Mouse (Mus musculus) hindbrain, embryonic 11.5 days (tissue): Measurements from ENCODE around the gene Gmppb. TPM values are rescaled to one million over a fixed set of nuclear protein-coding genes. Genes with fewer than 3 reads are reported as not detected.

Source experiments
- ATAC-seq: fragments of 200-750 bp; cut with Nextera tagmentation; 2 replicates; pipeline ENCODE4 v1.8.0; 2017; ENCODE audit warnings: mild to moderate bottlenecking, moderate TSS enrichment, moderate library complexity; ENCODE audit not compliant: low FRiP score
- DNase-seq: peaks from one replicate; pipeline ENCODE4 v3.0.0-alpha.2; 2015; ENCODE audit warnings: low spot score
- H3K27ac ChIP-seq: fragments of 300-500 bp; sonication (generic); 2 replicates; pipeline ENCODE4 v1.5.1; 2014; ENCODE audit warnings: mild to moderate bottlenecking, low read depth, low read length
- H3K27me3 ChIP-seq: fragments of 300-500 bp; sonication (generic); 2 replicates; pipeline ENCODE4 v1.6.1; 2014; ENCODE audit warnings: mild to moderate bottlenecking, low read length, moderate library complexity, mixed read lengths; ENCODE audit not compliant: control insufficient read depth, insufficient read depth
- H3K36me3 ChIP-seq: fragments of 300-500 bp; sonication (generic); 2 replicates; pipeline ENCODE4 v1.6.1; 2014; ENCODE audit warnings: mild to moderate bottlenecking, low read length, moderate library complexity, mixed read lengths; ENCODE audit not compliant: control insufficient read depth, insufficient read depth
- H3K4me1 ChIP-seq: fragments of 300-500 bp; sonication (generic); replicated peaks from 2 replicates; pipeline ENCODE4 v1.6.1; 2014; ENCODE audit warnings: low read length, mixed read lengths; ENCODE audit not compliant: control insufficient read depth, insufficient read depth
- H3K4me2 ChIP-seq: fragments of 300-500 bp; sonication (generic); replicated peaks from 2 replicates; pipeline ENCODE4 v1.6.1; 2014; ENCODE audit warnings: mild to moderate bottlenecking, low read depth, low read length
- H3K4me3 ChIP-seq: fragments of 300-500 bp; sonication (generic); 2 replicates; pipeline ENCODE4 v1.5.1; 2014; ENCODE audit warnings: low read depth, low read length
- H3K9ac ChIP-seq: fragments of 300-500 bp; sonication (generic); 2 replicates; pipeline ENCODE4 v1.6.1; 2014; ENCODE audit warnings: low read depth, low read length
- H3K9me3 ChIP-seq: fragments of 300-500 bp; sonication (generic); 2 replicates; pipeline ENCODE4 v1.6.1; 2016; ENCODE audit warnings: low read length; ENCODE audit not compliant: control insufficient read depth
- WGBS: fragments of 180-500 bp; shearing (Covaris S2); extraction: QIAGEN DNeasy Blood & Tissue Kit; methylation state at CpG from one replicate; pipeline ENCODE4 v1.1.7; 2014; 5-methylcytosine and 5-hydroxymethylcytosine counted together
- polyA plus RNA-seq: library from polyadenylated mRNA; unstranded; fragments of >200 nt; fragmentation: Nextera tagmentation; extraction: Ambion mirVana; gene quantifications from 2 replicates; pipeline ENCODE4 v1.2.1, GENCODE M21; 2014

Gmppb gene
- polyA plus RNA-seq, 1 experiment from 2014 or later = 18.9 TPM

DNA sequence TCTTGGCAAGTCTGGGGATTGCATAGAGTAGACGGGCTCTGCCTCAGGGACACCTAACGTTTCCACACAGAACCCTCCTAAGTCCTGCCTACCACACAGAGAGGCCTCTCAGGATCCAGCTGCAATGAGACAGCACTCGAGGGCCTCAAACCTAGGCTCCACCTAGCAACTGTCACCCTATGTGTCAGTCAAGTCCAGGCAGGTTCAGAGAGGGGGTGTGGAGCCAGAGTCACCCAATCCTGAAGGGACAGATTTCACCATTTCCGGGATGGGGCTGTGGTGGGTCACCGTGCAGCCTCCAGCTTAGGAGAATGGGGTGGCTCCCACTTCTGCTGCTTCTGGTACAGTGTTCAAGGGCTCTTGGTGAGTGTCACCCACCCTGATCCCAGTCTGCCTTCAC lies 31.1 kb downstream of the Gmppb start, which contains the start of gene Mst1:
TSS of gene Mst1 (plus strand) at position 269 of the 400 bp plus-strand sequence.
- Histone ChIP-seq H3K9ac (peak within 1 kb of the TSS; percentile 98), H3K36me3 (peaks cover 4% of the 10 kb centered on the region; the same call in 1 of the 2 replicates), H3K4me3 (peak within 1 kb of the TSS; percentile 86), H3K27me3 (peaks cover 22% of the 10 kb centered on the region), H3K9me3 (no peaks in the 10 kb centered on the region), H3K4me2 (peak within 1 kb of the TSS; percentile 79), H3K27ac (no peak within 1 kb of the TSS; the same call in 1 of the 2 replicates), H3K4me1 (peaks cover 3% of the 10 kb centered on the region; the same call in 1 of the 2 replicates)
- DNase-seq = no peak
- WGBS = 80% methylated on average over 5 of the region's 5 CpGs
- no peak for ATAC-seq

DNA sequence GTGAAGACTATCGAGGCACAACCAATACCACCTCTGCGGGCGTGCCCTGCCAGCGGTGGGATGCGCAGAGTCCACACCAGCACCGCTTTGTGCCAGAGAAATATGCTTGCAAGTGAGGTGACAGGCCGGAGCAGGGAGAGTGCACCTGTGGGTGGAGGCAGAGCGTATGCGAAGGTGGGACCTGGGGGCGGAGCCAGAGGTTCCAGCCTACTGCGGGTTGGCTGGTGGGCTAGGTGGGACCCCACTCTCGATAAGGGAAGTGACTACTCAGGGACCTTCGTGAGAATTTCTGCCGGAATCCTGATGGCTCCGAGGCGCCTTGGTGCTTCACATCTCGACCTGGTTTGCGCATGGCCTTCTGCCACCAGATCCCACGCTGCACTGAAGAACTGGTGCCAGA lies 33.5 kb downstream of the Gmppb start:
- Histone ChIP-seq H3K4me2 (peak overlapping the region; percentile 14), H3K9ac (no peak overlapping the region), H3K36me3 (peaks cover 11% of the 10 kb centered on the region), H3K9me3 (no peaks in the 10 kb centered on the region), H3K27ac (no peak overlapping the region), H3K27me3 (peaks cover 22% of the 10 kb centered on the region), H3K4me1 (peaks cover 3% of the 10 kb centered on the region; the same call in 1 of the 2 replicates), H3K4me3 (no peak overlapping the region; the same call in 1 of the 2 replicates)
- DNase-seq (no peak), ATAC-seq (no peak)
- WGBS = 7% methylated on average over 19 of the region's 19 CpGs

DNA sequence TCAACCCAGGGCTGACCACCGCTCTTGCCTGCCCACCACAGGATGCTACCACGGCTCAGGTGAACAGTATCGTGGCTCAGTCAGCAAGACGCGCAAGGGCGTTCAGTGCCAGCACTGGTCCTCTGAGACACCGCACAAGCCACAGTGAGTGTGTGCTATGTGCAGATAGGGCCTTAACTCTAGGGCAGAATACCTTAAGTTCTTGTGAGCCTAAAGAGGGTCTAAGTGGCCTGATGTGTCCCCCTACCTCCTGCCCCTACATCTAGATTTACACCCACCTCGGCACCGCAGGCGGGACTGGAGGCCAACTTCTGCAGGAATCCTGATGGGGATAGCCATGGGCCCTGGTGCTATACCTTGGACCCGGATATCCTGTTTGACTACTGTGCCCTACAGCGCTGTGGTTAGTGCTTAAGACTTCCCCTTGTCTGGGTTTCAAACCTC lies 34.0 kb downstream of the Gmppb start, which contains the start of gene Rnf123:
TSS of gene Rnf123 (minus strand) at position 359 of the 444 bp plus-strand sequence.
- H3K9me3 ChIP-seq = no peaks in the 10 kb centered on the region
- H3K4me2 ChIP-seq = peak within 1 kb of the TSS; percentile 14
- no peak for ATAC-seq
- H3K36me3 ChIP-seq = peaks cover 11% of the 10 kb centered on the region
- no peak within 1 kb of the TSS; the same call in 1 of the 2 replicates for H3K4me3 ChIP-seq
- H3K4me1 ChIP-seq = peaks cover 3% of the 10 kb centered on the region; the same call in 1 of the 2 replicates
- 37% methylated on average over 12 of the region's 12 CpGs for WGBS
- H3K27ac ChIP-seq = no peak within 1 kb of the TSS
- no peak within 1 kb of the TSS for H3K9ac ChIP-seq
- H3K27me3 ChIP-seq = peaks cover 22% of the 10 kb centered on the region
- no peak for DNase-seq

DNA sequence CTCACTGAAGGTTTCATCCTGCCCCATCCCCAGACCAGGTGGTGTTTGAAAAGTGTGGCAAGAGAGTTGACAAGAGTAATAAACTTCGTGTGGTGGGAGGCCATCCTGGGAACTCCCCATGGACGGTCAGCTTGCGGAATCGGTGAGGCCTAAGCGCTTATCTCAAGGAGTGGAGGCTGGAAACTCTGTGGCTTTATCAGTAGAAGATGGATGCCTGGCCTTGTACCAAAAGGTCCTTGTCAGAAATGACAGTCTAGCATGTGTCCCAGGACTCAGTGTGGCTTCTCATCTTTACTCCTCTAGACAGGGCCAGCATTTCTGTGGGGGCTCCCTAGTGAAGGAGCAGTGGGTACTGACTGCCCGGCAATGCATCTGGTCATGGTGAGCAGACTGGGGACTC lies 34.5 kb downstream of the Gmppb start:
- no peak overlapping the region for H3K9ac ChIP-seq
- no peaks in the 10 kb centered on the region for H3K4me1 ChIP-seq
- 77% methylated on average over 6 of the region's 6 CpGs for WGBS
- H3K27me3 ChIP-seq = peaks cover 22% of the 10 kb centered on the region
- DNase-seq = no peak
- no peaks in the 10 kb centered on the region for H3K9me3 ChIP-seq
- no peak overlapping the region for H3K4me2 ChIP-seq
- H3K36me3 ChIP-seq = peaks cover 11% of the 10 kb centered on the region
- ATAC-seq = no peak
- no peak overlapping the region for H3K4me3 ChIP-seq
- H3K27ac ChIP-seq = no peak overlapping the region

DNA sequence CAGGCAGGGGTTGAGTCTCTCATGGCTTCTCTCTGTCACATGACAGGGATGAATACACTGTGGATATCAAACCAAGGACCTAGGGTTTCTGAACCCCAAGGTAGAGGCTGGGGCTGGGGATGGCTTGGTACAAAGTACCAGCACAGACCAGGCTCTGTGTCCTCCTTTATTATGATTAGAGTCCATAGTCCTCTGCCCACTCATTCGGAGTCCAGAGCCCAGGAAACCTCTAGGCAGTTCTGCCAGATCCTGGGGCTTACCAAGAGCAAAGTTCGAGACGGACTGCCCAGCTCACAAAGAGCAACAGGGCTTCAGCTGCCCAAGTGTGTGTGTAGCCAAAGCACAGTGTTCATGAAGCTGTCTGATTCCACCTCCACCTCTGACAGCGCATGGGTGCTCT lies 36.2 kb downstream of the Gmppb start:
- peaks cover 22% of the 10 kb centered on the region for H3K27me3 ChIP-seq
- 93% methylated on average over 4 of the region's 4 CpGs for WGBS
- ATAC-seq (no peak), DNase-seq (no peak)
- no peak overlapping the region for H3K4me3 ChIP-seq
- H3K27ac ChIP-seq = no peak overlapping the region
- peaks cover 11% of the 10 kb centered on the region for H3K36me3 ChIP-seq
- no peak overlapping the region for H3K9ac ChIP-seq
- H3K9me3 ChIP-seq = no peaks in the 10 kb centered on the region
- no peak overlapping the region for H3K4me2 ChIP-seq
- H3K4me1 ChIP-seq = no peaks in the 10 kb centered on the region

DNA sequence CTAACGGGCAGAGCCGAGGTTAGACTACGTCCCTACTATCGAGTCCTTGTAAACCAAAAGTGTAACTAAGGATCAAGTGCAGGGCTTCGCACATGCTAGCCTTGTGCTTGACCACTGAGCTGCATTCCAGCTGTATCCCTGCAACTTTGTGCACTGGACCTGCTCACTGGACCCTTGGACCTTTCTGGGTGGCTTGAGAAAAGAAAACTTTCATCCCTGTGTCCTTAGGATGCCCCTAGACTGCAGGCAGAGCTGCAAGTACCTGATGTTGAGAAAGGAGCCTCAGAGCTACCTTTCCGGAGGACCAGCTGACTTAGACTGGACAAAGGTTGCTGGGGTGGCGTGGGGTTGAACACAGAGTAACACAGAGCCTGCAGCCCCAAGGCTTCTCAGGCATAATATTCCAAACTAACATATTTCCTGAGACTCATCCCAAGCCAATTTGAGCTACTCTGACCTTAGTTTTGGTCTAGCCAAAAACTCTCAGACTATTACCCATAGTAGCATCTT lies 41.6 kb downstream of the Gmppb start:
- Histone ChIP-seq H3K27ac (no peak overlapping the region), H3K4me1 (peaks cover 2% of the 10 kb centered on the region; the same call in 1 of the 2 replicates), H3K9me3 (no peaks in the 10 kb centered on the region), H3K9ac (no peak overlapping the region), H3K27me3 (no peaks in the 10 kb centered on the region), H3K4me3 (no peak overlapping the region), H3K36me3 (peaks cover 10% of the 10 kb centered on the region; the same call in 1 of the 2 replicates), H3K4me2 (no peak overlapping the region)
- ATAC-seq (no peak), DNase-seq (no peak)
- 98% methylated on average over 7 of the region's 7 CpGs for WGBS

DNA sequence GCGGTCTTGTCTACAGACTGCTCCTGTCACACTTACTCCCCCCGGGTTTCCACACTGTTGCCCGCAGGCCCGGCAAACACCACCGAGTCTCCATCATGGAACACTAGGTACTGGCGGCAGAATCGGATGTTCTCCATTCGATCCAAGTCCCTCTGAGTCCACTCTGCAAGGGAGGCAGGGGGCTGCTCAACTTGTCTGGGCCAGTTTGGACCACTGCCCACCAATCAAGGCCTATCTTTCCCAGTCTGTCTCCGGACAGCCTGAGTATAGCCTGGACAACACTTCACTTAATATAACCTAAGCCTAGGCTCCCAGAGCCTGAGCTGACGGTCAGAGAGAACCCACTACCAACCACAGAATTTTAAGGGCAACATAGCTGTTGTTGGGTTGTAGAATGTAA lies 44.5 kb downstream of the Gmppb start:
- H3K9ac ChIP-seq = peak overlapping the region; percentile 80
- ATAC-seq (no peak), DNase-seq (no peak)
- no peaks in the 10 kb centered on the region for H3K9me3 ChIP-seq
- H3K36me3 ChIP-seq = peaks cover 5% of the 10 kb centered on the region; the same call in 1 of the 2 replicates
- H3K4me1 ChIP-seq = peaks cover 2% of the 10 kb centered on the region; the same call in 1 of the 2 replicates
- no peaks in the 10 kb centered on the region for H3K27me3 ChIP-seq
- WGBS = 74% methylated on average over 10 of the region's 10 CpGs
- peak overlapping the region; percentile 77 for H3K4me3 ChIP-seq
- H3K4me2 ChIP-seq = peak overlapping the region; percentile 90
- H3K27ac ChIP-seq = no peak overlapping the region

DNA sequence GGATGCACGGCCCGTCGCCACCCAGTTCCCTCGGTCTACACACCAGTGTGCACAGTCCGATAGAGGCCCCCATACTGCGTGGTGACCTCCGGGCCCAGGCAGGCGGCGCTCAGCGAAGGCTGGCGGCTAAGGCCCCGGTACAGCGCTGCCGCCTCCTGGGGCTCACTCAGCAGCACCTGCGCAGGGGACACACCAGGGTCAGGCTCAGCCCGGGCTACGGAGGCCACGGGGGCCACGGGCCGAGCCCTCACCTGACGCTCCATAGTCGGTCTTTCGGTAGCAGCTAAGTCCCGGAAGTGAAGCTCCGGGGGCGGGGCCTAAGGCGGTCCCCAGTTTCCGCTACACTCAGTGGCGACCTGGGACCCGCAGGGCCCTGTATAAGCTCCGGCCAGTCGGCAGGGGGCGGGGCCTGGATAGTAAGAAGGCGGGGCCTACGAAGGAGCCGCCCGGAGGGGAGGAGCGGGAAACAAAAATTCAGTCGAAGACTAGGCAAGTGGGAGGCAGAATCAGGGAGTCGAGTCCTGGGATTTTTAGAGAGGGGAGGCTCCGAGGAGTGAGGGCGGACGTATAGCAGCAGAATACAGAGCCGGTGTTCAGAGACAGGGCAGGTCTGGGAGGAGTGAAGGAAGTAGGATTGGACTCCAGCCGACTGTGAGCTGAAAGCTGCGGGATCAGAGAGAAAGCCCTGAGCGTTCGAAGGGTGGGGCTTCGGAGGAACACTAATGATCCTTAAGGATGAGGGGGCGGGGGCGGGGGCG lies 45.3 kb downstream of the Gmppb start, which contains the start of gene Apeh:
TSS of gene Apeh (minus strand) at position 423 of the 758 bp plus-strand sequence.
- Histone ChIP-seq H3K27me3 (no peaks in the 10 kb centered on the region), H3K4me2 (peak within 1 kb of the TSS; percentile 90), H3K36me3 (0 out of 2 replicates have a peak, but pooled peaks cover 5% of the 10 kb centered on the region), H3K4me3 (peak within 1 kb of the TSS; percentile 77), H3K9ac (peak within 1 kb of the TSS; percentile 80), H3K27ac (peak within 1 kb of the TSS; percentile 47), H3K4me1 (peaks cover 2% of the 10 kb centered on the region; the same call in 1 of the 2 replicates), H3K9me3 (no peaks in the 10 kb centered on the region)
- DNase-seq = peak; percentile 97
- peak; percentile 95 for ATAC-seq
- under 1% methylated on average over 45 of the region's 52 CpGs for WGBS
